Mouse (Mus musculus) G1E (cell line): ENCODE measurements at regions not wholly inside any gene's neighbourhood (a gene's known extent, or its start where the extent isn't known, plus 50 kb on each side); places are given as distances from the start of the nearest gene placed in this dataset.

Experiments
- CTCF ChIP-seq: IDR thresholded peaks from 2 replicates; pipeline ENCODE4 v1.5.1; 2012; ENCODE audit warnings: low read depth, low read length, inconsistent platforms, mixed read lengths
- GATA1 ChIP-seq: IDR thresholded peaks from 2 replicates; pipeline ENCODE4 v1.6.1; 2012; ENCODE audit warnings: borderline replicate concordance, low read length, inconsistent platforms, mixed read lengths

DNA sequence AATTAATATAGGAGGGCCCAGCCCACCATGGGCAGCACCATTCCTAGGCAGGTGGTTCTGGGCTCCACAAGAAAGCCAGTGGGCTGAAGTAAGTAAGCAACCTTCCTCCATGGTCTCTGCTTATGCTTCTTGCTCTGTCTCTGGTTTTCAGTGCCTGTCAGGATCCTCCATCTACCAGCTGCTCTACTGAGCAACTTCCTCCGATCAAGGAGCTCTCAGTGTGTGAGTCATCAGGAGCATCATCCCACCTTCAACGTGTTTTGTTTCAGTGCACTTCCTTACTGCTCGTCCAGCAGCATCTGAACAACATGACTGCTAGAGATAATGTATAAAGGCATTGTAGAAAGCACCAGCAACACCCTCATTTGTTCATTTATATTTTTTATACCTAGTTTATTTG, 368.0 kb downstream of the Pdcd6ip start:
- TF ChIP-seq GATA1 = no peak
- no peak for TF ChIP-seq CTCF
